In genomic region chr8:3631478-3631875, GRCm38 (mm10) we compare ENCODE assay signal across 8 mouse cellular contexts. TPM values are rescaled to one million over a fixed set of nuclear protein-coding genes. Genes with fewer than 3 reads are reported as not detected.
DNase-seq lines count a peak whose midpoint lies in the region; ATAC-seq lines count a peak whose summit lies in the region.
"Had no signal": no experiment of that assay in that cellular context is flagged by ENCODE, and none has a peak within 500 bp of the region (broad histone marks: within the 10 kb centered on the region; RNA-seq: fewer than 3 reads in every experiment).

No protein-coding gene starts in this region.

- H3K4me1 ChIP-seq in forebrain, embryonic 12.5 days = peaks cover 9% of the 10 kb centered on the region
- no peaks in the 10 kb centered on the region; the same call in 1 of the 2 replicates for H3K4me1 ChIP-seq in limb, embryonic 12.5 days (replicated peaks)
- peaks cover 6% of the 10 kb centered on the region; the same call in 1 of the 2 replicates for H3K4me1 ChIP-seq in midbrain, embryonic 11.5 days (ENCODE audit: control insufficient read depth, insufficient read depth, low read length)

- no peaks in the 10 kb centered on the region for H3K36me3 ChIP-seq in forebrain, embryonic 12.5 days (replicated peaks)
- H3K36me3 ChIP-seq in limb, embryonic 12.5 days = no peaks in the 10 kb centered on the region
- no peaks in the 10 kb centered on the region for H3K36me3 ChIP-seq in midbrain, embryonic 11.5 days (ENCODE audit: control insufficient read depth, insufficient read depth, low read length)

- peak overlapping the region; percentile 57 for H3K4me3 ChIP-seq in forebrain, embryonic 12.5 days (replicated peaks)
- H3K4me3 ChIP-seq in limb, embryonic 12.5 days (replicated peaks) = peak overlapping the region; percentile 55
- H3K4me3 ChIP-seq in midbrain, embryonic 11.5 days (ENCODE audit: low read depth, low read length) = peak overlapping the region; percentile 50

- H3K9me3 ChIP-seq in forebrain, embryonic 12.5 days = no peaks in the 10 kb centered on the region
- H3K9me3 ChIP-seq in limb, embryonic 12.5 days = no peaks in the 10 kb centered on the region
- no peaks in the 10 kb centered on the region for H3K9me3 ChIP-seq in midbrain, embryonic 11.5 days (ENCODE audit: control insufficient read depth, low read length)

- DNase-seq in 416B (ENCODE audit: low read depth) = peak; percentile 83
- peak; percentile 35 to 40 for DNase-seq in B cell, adult 2 months
- no peak for DNase-seq in midbrain, embryonic 11.5 days (ENCODE audit: low spot score, missing footprints)
- no peak for DNase-seq in right cerebral cortex, postnatal 25 days
- DNase-seq in adrenal gland, adult (ENCODE audit: inconsistent age in 2 of 2, low spot score in 1 of 2) = no peak

- peak overlapping the region; percentile 77 for H3K4me2 ChIP-seq in forebrain, embryonic 12.5 days
- peak overlapping the region; percentile 83 for H3K4me2 ChIP-seq in limb, embryonic 12.5 days
- H3K4me2 ChIP-seq in midbrain, embryonic 11.5 days = peak overlapping the region; percentile 62

- peak overlapping the region; percentile 56; the same call in 1 of the 2 replicates for H3K9ac ChIP-seq in forebrain, embryonic 12.5 days
- H3K9ac ChIP-seq in limb, embryonic 12.5 days (replicated peaks) = peak overlapping the region; percentile 50
- H3K9ac ChIP-seq in midbrain, embryonic 11.5 days (ENCODE audit: low read length) = peak overlapping the region; percentile 59; the same call in 1 of the 2 replicates

- WGBS in forebrain, embryonic 12.5 days = 25% methylated on average over 8 of the region's 8 CpGs
- WGBS in limb, embryonic 12.5 days = 25% methylated on average over 8 of the region's 8 CpGs
- 27% methylated on average over 8 of the region's 8 CpGs for WGBS in midbrain, embryonic 11.5 days

- no peak overlapping the region for H3K27ac ChIP-seq in forebrain, embryonic 12.5 days
- no peak overlapping the region for H3K27ac ChIP-seq in limb, embryonic 12.5 days
- no peak overlapping the region for H3K27ac ChIP-seq in midbrain, embryonic 11.5 days (ENCODE audit: low read depth, low read length)

- peaks cover 20% of the 10 kb centered on the region for H3K27me3 ChIP-seq in forebrain, embryonic 12.5 days
- H3K27me3 ChIP-seq in limb, embryonic 12.5 days = peaks cover 28% of the 10 kb centered on the region
- 0 out of 2 replicates have a peak, but pooled peaks cover 2% of the 10 kb centered on the region for H3K27me3 ChIP-seq in midbrain, embryonic 11.5 days (ENCODE audit: control insufficient read depth, insufficient read depth, low read length)

- peak; percentile 15; the same call in 1 of the 2 replicates for ATAC-seq in forebrain, embryonic 12.5 days (ENCODE audit: low FRiP score)
- ATAC-seq in limb, embryonic 12.5 days (ENCODE audit: insufficient number of reproducible peaks, insufficient read depth, low FRiP score, low TSS enrichment, low read depth) = no peak
- ATAC-seq in midbrain, embryonic 11.5 days (ENCODE audit: low FRiP score) = peak; percentile 15

RNA-seq across cellular contexts. Expression of gene Stxbp2, which starts 0.7 kb away (rescaled TPM):
- polyA plus RNA-seq in forebrain, embryonic 12.5 days (2016; fragmentation: Nextera tagmentation; extraction: Ambion mirVana) = 28.7 and 29.3 TPM in 2 replicates
- polyA plus RNA-seq in limb, embryonic 12.5 days (2016; fragmentation: Nextera tagmentation; extraction: Ambion mirVana) = 27.8 and 32.4 TPM in 2 replicates
- 16.7 and 18.1 TPM in 2 replicates for polyA plus RNA-seq in midbrain, embryonic 11.5 days (2014; fragmentation: Nextera tagmentation; extraction: Ambion mirVana)

RNA-seq across cellular contexts. Expression of gene Pcp2, which starts 6.1 kb away (rescaled TPM):
- 0.43 TPM in 1 of 2 replicates, not detected in the other for polyA plus RNA-seq in forebrain, embryonic 12.5 days (2016; fragmentation: Nextera tagmentation; extraction: Ambion mirVana)
- 0.31 and 0.61 TPM in 2 replicates for polyA plus RNA-seq in limb, embryonic 12.5 days (2016; fragmentation: Nextera tagmentation; extraction: Ambion mirVana)
- polyA plus RNA-seq in midbrain, embryonic 11.5 days (2014; fragmentation: Nextera tagmentation; extraction: Ambion mirVana) = 0.23 TPM in 1 of 2 replicates, not detected in the other
- polyA plus RNA-seq: large intestine, adult 2 months had no signal

RNA-seq across cellular contexts. Expression of gene Pet100, which starts 10.1 kb away (rescaled TPM):
- polyA plus RNA-seq in forebrain, embryonic 12.5 days (2016; fragmentation: Nextera tagmentation; extraction: Ambion mirVana) = 115 and 121 TPM in 2 replicates
- 115 and 133 TPM in 2 replicates for polyA plus RNA-seq in limb, embryonic 12.5 days (2016; fragmentation: Nextera tagmentation; extraction: Ambion mirVana)
- polyA plus RNA-seq in midbrain, embryonic 11.5 days (2014; fragmentation: Nextera tagmentation; extraction: Ambion mirVana) = 96.9 and 113 TPM in 2 replicates

RNA-seq across cellular contexts. Expression of gene Xab2, which starts 10.4 kb away (rescaled TPM):
- polyA plus RNA-seq in forebrain, embryonic 12.5 days (2016; fragmentation: Nextera tagmentation; extraction: Ambion mirVana) = 65.8 and 68.7 TPM in 2 replicates
- polyA plus RNA-seq in limb, embryonic 12.5 days (2016; fragmentation: Nextera tagmentation; extraction: Ambion mirVana) = 67.7 and 68.9 TPM in 2 replicates
- 58.6 and 63.8 TPM in 2 replicates for polyA plus RNA-seq in midbrain, embryonic 11.5 days (2014; fragmentation: Nextera tagmentation; extraction: Ambion mirVana)

RNA-seq across cellular contexts. Expression of gene Retn, which starts 24.1 kb away (rescaled TPM):
- polyA plus RNA-seq in forebrain, embryonic 12.5 days (2016; fragmentation: Nextera tagmentation; extraction: Ambion mirVana) = 0.32 and 0.46 TPM in 2 replicates
- polyA plus RNA-seq in limb, embryonic 12.5 days (2016; fragmentation: Nextera tagmentation; extraction: Ambion mirVana) = not detected in 2 replicates
- polyA plus RNA-seq in midbrain, embryonic 11.5 days (2014; fragmentation: Nextera tagmentation; extraction: Ambion mirVana) = 0.15 TPM in 1 of 2 replicates, not detected in the other

Comparison
In these comparisons a context has a peak if more than half of its experiments do, and no peak if none do; other contexts are left out.
1. DNase-seq: peak in 416B (single experiment) and B cell, adult 2 months (2 of 2); none in midbrain, embryonic 11.5 days (single experiment), right cerebral cortex, postnatal 25 days (single experiment) and adrenal gland, adult (0 of 2).
2. Peak in every context shown above with its lines, with median percentiles within 50 percentile points of each other: H3K4me2 ChIP-seq, H3K4me3 ChIP-seq and H3K9ac ChIP-seq.